Mouse (Mus musculus): ENCODE data around the gene Kdelc1.

GRCm38 (mm10) chr1:44155287-44155686 is 36.7 kb upstream of the Kdelc1 start:
- TF ChIP-seq CTCF (IDR thresholded peaks at IDR 0.05; ENCODE audit: control insufficient read depth, insufficient read depth, insufficient replicate concordance, low read depth, low read length) (no peak), POLR2A (IDR thresholded peaks at IDR 0.05; ENCODE audit: control insufficient read depth, low read depth, low read length) (no peak)

All from testis, adult 2 months (tissue).